Mouse (Mus musculus) stomach, postnatal 0 days (tissue): ENCODE measurements around the gene Scrn3. TPM values are rescaled to one million over a fixed set of nuclear protein-coding genes. Genes with fewer than 3 reads are reported as not detected.

Experiments
- ATAC-seq: fragments of 200-750 bp; cut with Nextera tagmentation; 2 replicates; pipeline ENCODE4 v1.8.0; 2017; ENCODE audit not compliant: low FRiP score, low TSS enrichment
- DNase-seq: peaks from one replicate; pipeline ENCODE4 v3.0.0-alpha.2; 2016; ENCODE audit warnings: low spot score
- H3K27ac ChIP-seq: fragments of 300-500 bp; sonication (generic); replicated peaks from 2 replicates; pipeline ENCODE4 v1.5.1; 2014; ENCODE audit warnings: mild to moderate bottlenecking, control low read depth
- H3K27me3 ChIP-seq: fragments of 300-500 bp; sonication (generic); 2 replicates; pipeline ENCODE4 v1.6.1; 2014; ENCODE audit warnings: low read length; ENCODE audit not compliant: control insufficient read depth, insufficient read depth
- H3K36me3 ChIP-seq: fragments of 300-500 bp; sonication (generic); 2 replicates; pipeline ENCODE4 v1.6.1; 2014; ENCODE audit warnings: low read length, mixed read lengths; ENCODE audit not compliant: control insufficient read depth, insufficient read depth
- H3K4me1 ChIP-seq: fragments of 300-500 bp; sonication (generic); replicated peaks from 2 replicates; pipeline ENCODE4 v1.6.1; 2014; ENCODE audit warnings: antibody characterized with exemption; ENCODE audit not compliant: control insufficient read depth, insufficient read depth
- H3K4me2 ChIP-seq: fragments of 300-500 bp; sonication (generic); replicated peaks from 2 replicates; pipeline ENCODE4 v1.6.1; 2014; ENCODE audit warnings: low read depth, mild to moderate bottlenecking, control low read depth, moderate library complexity
- H3K4me3 ChIP-seq: fragments of 300-500 bp; sonication (generic); 2 replicates; pipeline ENCODE4 v1.5.1; 2014; ENCODE audit warnings: low read depth, low read length, control low read depth
- H3K9ac ChIP-seq: fragments of 300-500 bp; sonication (generic); 2 replicates; pipeline ENCODE4 v1.6.1; 2014; ENCODE audit warnings: mild to moderate bottlenecking, low read length, control low read depth, mixed read lengths
- H3K9me3 ChIP-seq: fragments of 300-500 bp; sonication (generic); 2 replicates; pipeline ENCODE4 v1.6.1; 2016; ENCODE audit warnings: low read length; ENCODE audit not compliant: control insufficient read depth
- CTCF ChIP-seq: IDR thresholded peaks from 2 replicates; pipeline ENCODE4 v1.5.1; 2016; ENCODE audit warnings: antibody characterized with exemption, low read depth, mild to moderate bottlenecking, moderate library complexity
- EP300 ChIP-seq: optimal IDR thresholded peaks from 2 replicates; pipeline ENCODE3; 2016; ENCODE audit warnings: antibody characterized with exemption
- WGBS: fragments of 180-500 bp; shearing (Covaris S2); extraction: QIAGEN DNeasy Blood & Tissue Kit; methylation state at CpG from one replicate; pipeline ENCODE4 v1.1.7; 2014; 5-methylcytosine and 5-hydroxymethylcytosine counted together
- polyA plus RNA-seq: library from polyadenylated mRNA; unstranded; fragments of >200 nt; fragmentation: Nextera tagmentation; extraction: Ambion mirVana; gene quantifications from 2 replicates; pipeline ENCODE4 v1.2.1, GENCODE M21; 2015

Scrn3 gene
- polyA plus RNA-seq, 1 experiment from 2014 or later, result 8.6 TPM

DNA sequence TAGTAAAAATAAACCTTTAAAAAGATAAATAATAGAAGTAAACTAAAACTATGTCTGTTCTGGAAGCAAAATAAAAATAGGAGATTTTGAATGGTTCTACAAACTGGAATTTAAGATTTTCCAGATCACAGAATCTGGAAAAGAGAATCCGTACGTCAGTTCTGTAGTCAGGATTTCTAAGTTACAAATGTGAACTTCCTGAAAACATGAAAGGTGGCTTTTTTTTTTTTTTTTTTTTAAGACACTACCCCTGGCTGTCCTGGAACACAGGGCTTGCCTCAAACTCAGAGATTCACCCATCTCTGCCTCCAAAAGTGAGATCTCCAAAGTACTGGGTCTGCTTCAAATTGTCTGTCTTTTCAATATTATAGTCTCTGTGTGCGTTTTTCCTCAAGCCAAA, 1.9 kb downstream of the Scrn3 start:
- no peak for TF ChIP-seq EP300
- Histone ChIP-seq H3K9ac (no peak overlapping the region), H3K36me3 (no peaks in the 10 kb centered on the region; the same call in 1 of the 2 replicates), H3K4me2 (no peak overlapping the region), H3K4me3 (no peak overlapping the region), H3K9me3 (no peaks in the 10 kb centered on the region), H3K4me1 (0 out of 2 replicates have a peak, but pooled peaks cover 2% of the 10 kb centered on the region), H3K27me3 (no peaks in the 10 kb centered on the region), H3K27ac (no peak overlapping the region)
- ATAC-seq (no peak), DNase-seq (no peak)
- WGBS, result 91% methylated on average over 3 of the region's 3 CpGs

DNA sequence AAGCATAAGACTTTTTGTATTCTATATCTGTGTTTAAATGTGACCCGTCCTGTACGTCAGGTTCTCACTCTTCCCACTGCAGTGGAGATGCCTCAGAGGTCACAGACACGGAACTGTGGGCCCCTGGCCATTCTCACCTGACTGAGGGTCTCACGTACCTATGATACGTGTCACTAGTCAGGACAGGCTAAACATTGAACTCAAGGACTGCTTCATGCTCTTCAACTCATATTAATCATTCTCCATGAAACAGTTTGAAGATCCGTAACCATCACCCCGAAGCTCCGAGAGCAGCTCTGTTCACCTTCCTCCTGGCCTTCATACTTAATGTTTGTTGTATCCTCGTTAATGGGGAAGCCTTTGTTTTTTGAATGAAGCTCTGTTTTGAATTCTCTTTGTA, 5.0 kb downstream of the Scrn3 start:
- Histone ChIP-seq H3K4me3 (no peak overlapping the region), H3K27me3 (no peaks in the 10 kb centered on the region), H3K9me3 (no peaks in the 10 kb centered on the region), H3K4me1 (no peaks in the 10 kb centered on the region), H3K4me2 (no peak overlapping the region), H3K9ac (no peak overlapping the region), H3K36me3 (no peaks in the 10 kb centered on the region), H3K27ac (no peak overlapping the region)
- ATAC-seq, result no peak
- WGBS, result 88% methylated on average over 9 of the region's 9 CpGs
- no peak for DNase-seq
- no peak for TF ChIP-seq EP300

DNA sequence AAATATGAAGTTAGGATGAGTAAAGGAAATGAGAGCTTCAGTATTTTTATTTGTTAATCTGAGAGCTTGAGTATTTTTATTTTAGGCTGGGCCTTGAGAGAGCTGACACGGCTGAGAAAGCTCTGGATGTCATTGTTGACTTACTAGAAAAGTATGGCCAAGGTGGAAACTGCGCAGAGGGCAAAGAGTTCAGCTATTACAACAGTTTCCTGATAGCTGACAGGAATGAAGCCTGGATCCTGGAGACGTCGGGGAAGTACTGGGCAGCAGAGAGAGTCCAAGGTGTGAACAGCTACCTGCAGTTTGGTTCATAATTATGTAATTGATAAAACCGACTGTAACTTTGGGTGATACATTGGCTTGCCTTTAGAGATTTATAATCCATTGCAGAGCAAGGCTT, 6.8 kb downstream of the Scrn3 start:
- H3K4me3 ChIP-seq, result no peak overlapping the region
- H3K27me3 ChIP-seq, result no peaks in the 10 kb centered on the region
- 75% methylated on average over 5 of the region's 5 CpGs for WGBS
- H3K9me3 ChIP-seq, result no peaks in the 10 kb centered on the region
- no peak for DNase-seq
- no peak overlapping the region for H3K27ac ChIP-seq
- no peaks in the 10 kb centered on the region for H3K4me1 ChIP-seq
- H3K36me3 ChIP-seq, result no peaks in the 10 kb centered on the region
- no peak overlapping the region for H3K4me2 ChIP-seq
- 0 out of 2 replicates have a peak, but pooled peaks have one; percentile 54 for ATAC-seq
- no peak overlapping the region for H3K9ac ChIP-seq
- TF ChIP-seq EP300 (no peak), CTCF (no peak)

DNA sequence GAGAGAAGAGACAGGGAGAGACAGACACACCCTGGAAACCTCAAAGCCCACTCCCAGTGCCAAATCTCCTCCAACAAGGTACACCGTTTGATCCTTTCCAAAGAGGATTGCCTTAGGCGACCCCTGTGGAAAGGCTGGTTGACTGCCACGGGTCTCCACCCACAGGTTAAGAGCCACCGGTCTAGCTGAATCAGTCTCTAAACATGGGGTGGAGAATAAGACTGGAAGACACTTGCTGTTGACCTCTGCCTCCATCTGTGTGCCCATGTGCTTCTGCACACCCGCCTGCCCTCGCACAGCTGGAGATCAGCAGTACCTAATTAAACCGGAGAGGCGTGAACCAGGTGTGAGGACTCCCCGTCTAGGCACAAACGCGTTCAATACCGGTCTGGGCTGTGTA, 10.6 kb downstream of the Scrn3 start:
- 66% methylated on average over 12 of the region's 12 CpGs for WGBS
- no peak for DNase-seq
- no peak overlapping the region for H3K27ac ChIP-seq

DNA sequence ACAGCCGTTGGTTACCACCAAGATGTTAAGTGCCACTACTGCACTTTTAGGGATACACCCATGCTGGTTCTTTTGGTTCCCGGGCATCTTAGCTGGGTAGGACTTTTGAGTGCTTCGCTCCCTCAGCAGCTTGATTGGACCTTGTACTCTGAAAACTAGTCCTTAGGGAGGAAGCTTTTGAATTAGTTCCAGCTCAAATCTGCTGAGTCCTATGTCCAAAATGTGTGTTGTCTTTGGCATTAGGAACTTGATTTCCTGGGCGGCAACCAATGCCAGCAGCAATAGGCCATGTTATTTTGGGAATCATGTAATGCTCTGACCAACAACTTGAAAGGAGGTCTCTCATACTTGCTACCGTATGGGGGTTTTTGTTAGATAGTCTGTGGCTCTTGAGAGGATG, 13.5 kb downstream of the Scrn3 start:
- no peak for DNase-seq
- Histone ChIP-seq H3K27ac (no peak overlapping the region), H3K27me3 (no peaks in the 10 kb centered on the region), H3K9me3 (no peaks in the 10 kb centered on the region), H3K4me1 (no peaks in the 10 kb centered on the region), H3K36me3 (no peaks in the 10 kb centered on the region), H3K4me2 (no peak overlapping the region), H3K9ac (no peak overlapping the region), H3K4me3 (no peak overlapping the region)
- TF ChIP-seq CTCF (no peak), EP300 (no peak)
- no peak for ATAC-seq
- WGBS, result 88% methylated on average over 5 of the region's 5 CpGs

More for the DNA sequence above, 10.6 kb downstream of the Scrn3 start:
- H3K4me3 ChIP-seq, result no peak overlapping the region
- H3K9me3 ChIP-seq, result no peaks in the 10 kb centered on the region
- H3K36me3 ChIP-seq, result no peaks in the 10 kb centered on the region
- TF ChIP-seq CTCF (no peak), EP300 (no peak)
- H3K4me2 ChIP-seq, result no peak overlapping the region
- no peak overlapping the region for H3K9ac ChIP-seq
- no peaks in the 10 kb centered on the region for H3K4me1 ChIP-seq
- no peak for ATAC-seq
- H3K27me3 ChIP-seq, result no peaks in the 10 kb centered on the region

DNA sequence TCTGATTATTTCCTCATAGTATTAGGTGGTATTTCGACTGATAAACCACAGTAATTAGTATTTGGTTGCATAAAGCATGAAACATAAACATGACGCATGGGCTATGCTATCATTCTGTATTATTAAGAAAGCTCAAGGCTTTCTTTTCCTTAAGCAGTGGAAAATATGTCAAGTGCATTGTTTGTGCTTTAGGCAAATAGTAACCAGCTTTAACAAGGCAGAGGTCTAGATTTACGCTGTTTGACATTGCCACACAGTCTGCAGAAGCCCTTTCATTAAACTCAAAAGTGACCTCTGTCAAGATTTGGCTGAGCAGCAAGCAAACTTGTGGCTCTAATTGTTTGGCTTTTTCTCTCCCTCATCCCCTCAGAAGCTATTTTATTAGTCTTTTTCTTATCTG, 23.5 kb downstream of the Scrn3 start:
- H3K4me1 ChIP-seq, result no peaks in the 10 kb centered on the region
- WGBS, result 70% methylated on average over 3 of the region's 3 CpGs
- H3K9ac ChIP-seq, result no peak overlapping the region
- no peak for TF ChIP-seq CTCF
- no peak for TF ChIP-seq EP300
- DNase-seq (no peak), ATAC-seq (no peak)
- H3K27me3 ChIP-seq, result no peaks in the 10 kb centered on the region
- H3K36me3 ChIP-seq, result no peaks in the 10 kb centered on the region
- H3K9me3 ChIP-seq, result no peaks in the 10 kb centered on the region
- no peak overlapping the region for H3K4me3 ChIP-seq
- no peak overlapping the region for H3K4me2 ChIP-seq
- H3K27ac ChIP-seq, result no peak overlapping the region
